Mouse (Mus musculus) spleen, adult 2 months (tissue): ENCODE results near the gene Hmgb2.

Experiments used
- CTCF ChIP-seq: fragments of 200-500 bp; IDR thresholded peaks from 2 replicates; pipeline ENCODE4 v1.5.1; 2011; ENCODE audit warnings: mild to moderate bottlenecking, inconsistent platforms; ENCODE audit not compliant: insufficient read depth, insufficient read length, insufficient replicate concordance; ENCODE audit errors: extremely low read depth
- POLR2A ChIP-seq: fragments of 200-500 bp; IDR thresholded peaks from 2 replicates; pipeline ENCODE4 v1.6.1; 2011; ENCODE audit warnings: low read depth, low read length, inconsistent platforms

DNA sequence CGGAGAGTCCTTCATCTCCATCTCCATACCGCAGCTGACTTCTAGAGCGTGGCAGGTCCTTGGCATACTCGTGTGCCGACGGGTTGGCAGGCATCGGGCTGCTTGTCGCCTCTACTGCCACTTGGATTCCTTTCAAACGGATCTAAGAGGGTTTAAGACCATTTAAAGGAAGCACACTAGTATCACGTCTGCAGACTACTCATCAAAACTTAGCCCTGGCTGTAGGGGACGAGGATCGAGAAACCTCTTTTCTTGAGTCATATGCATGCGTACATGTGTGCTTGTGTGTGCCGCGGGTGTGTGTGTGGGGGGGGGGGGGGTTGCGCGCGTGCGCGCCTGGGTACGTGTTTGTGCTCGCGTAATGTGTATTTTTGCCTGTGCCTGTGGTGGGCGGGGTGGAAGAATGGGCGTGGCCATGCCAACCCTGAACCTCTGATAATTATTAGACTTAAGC is 23.4 kb upstream of the Hmgb2 start:
- TF ChIP-seq CTCF (no peak), POLR2A (no peak)
